Mouse (Mus musculus): ENCODE results near the gene Clec2l. TPM values are rescaled to one million over a fixed set of nuclear protein-coding genes. Genes with fewer than 3 reads are reported as not detected.
A peak's percentile ranks its signal among the peaks of the same experiment; 100 is the strongest.
"Not testable (repeated sequence)": the region's sequence is repeated elsewhere in the genome, so short reads cannot be mapped to it uniquely, and the experiment has no call there.

The Clec2l gene
- total RNA-seq, 4 experiments from 2014 or later = 0.22 to 0.27 TPM; not detected in 2

GRCm38 (mm10) chr6:38670488-38670887, 7.6 kb downstream of the Clec2l start:
- DNase-seq (ENCODE audit: low spot score in 2 of 2) = not testable (repeated sequence)

DNA sequence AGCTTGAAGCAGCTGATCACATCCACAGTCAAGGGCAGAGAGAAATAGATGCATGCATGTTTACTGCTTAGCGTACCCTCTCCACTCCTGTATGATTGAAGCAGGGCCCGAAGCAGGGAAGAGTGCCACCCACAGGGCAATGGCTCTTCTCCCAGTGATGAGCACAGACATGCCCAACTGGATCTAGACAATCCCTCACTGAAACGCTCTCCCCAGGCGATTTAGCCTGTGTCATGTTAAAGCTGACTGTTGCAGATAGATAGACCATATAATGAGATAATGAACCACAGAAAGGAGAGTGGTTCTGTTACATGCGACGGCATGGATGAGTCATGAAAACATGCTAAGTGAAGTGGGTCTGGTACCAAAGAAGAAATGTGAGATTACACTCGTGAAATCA, 8.4 kb downstream of the Clec2l start:
- DNase-seq (ENCODE audit: low spot score in 2 of 2) = no peak

DNA sequence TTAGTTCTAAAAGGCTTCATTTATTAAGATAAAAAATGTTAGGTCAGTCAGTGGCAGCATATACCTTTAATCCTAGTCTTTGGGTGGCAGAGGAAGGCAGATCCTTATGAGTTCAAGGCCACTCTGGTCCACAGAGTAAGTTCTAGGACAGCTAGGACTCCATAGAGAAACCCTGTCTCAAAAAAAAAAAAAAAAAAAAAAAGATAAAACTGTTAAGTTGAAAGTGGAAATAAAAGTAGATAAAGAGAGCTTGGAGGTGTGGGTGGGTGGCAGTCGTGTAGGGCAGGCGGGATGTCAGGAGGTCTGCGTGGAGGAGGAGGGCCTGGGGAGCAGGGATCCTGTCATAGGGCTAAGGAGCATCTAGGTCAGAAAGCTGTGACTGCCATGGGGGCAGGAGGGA, 9.1 kb downstream of the Clec2l start:
- DNase-seq (ENCODE audit: low spot score in 2 of 2) = no peak

DNA sequence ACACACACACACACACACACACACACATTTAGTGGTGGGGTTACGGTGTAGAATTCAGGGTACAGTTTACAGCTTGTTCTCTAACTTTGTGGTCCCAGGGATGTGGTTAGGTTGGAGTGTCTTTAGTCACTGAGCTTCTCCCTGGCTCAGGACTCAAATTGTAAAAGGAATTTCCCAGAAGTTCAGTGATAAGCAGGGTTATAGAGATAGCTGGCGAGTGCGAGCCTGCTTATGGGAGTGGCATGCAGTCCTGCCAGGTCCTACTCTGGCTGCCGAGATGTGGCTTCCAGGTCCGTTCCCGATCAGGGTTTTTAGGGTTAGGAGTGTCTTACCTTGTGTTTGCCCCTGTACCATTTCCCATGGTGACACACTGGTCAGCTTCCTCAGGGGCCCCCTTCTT, 13.3 kb downstream of the Clec2l start:
- no peak for DNase-seq (ENCODE audit: low spot score in 2 of 2)

DNA sequence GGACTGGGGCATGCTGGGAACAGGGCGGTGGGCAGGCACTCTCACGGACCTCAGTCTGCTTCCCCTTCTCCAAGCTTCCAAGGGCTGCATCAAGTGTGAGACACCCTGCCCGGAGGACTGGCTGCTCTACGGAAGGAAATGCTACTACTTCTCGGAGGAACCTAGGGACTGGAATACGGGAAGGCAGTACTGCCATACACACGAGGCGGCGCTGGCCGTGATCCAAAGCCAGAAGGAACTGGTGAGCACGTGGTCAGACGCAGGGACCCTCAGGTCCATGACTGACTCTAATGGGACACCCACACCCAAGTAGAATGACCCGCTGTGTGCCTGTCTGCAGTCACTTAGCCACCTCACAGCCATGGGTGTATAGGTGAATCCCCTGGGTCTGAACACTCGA, 13.9 kb downstream of the Clec2l start:
- DNase-seq (ENCODE audit: low spot score in 2 of 2) = no peak

DNA sequence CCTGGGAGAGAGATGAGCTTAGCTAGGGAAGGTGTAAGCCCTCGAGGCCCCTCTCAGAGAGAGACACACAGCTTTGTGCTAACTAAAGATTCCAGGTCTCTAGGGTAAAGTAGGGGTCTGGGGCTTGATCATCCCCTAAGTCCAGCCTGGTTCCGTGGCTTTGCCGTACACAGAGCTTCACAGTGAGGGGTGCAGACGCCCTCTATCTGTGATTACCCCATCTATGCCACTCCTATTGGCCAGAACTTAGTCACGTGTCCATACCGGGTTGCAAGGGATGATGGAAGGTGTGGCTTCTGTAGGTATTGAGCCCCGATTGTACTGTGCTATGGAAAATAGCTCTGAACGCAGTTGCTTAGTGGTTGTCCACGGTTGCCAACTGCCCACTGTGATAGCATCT, 14.8 kb downstream of the Clec2l start:
- DNase-seq (ENCODE audit: low spot score in 2 of 2) = no peak

- no peak for DNase-seq (ENCODE audit: low spot score in 2 of 2)
Observed at GRCm38 (mm10) chr6:38682532-38682931, 19.7 kb downstream of the Clec2l start.

GRCm38 (mm10) chr6:38687216-38687615, 24.3 kb downstream of the Clec2l start:
- DNase-seq (ENCODE audit: low spot score in 2 of 2) = no peak

DNA sequence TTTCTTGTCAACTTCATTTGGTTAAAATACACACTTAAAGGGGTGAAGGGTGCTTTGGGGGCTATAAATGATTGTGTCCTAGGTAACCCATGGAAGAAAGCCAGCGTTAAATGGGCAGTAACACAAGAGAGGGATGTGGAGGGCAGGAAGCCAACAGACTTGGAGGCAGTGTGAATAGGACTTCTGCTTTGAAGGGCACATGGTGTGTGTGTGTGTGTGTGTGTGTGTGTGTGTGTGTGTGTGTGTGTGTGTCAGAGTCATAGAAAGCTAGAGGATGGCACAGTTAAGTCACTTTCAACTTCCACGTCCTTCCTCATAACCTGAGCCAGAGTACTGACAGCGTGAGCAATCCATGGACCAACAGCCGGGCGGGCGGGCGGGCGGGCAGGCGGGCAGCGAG, 26.0 kb downstream of the Clec2l start:
- no peak for DNase-seq (ENCODE audit: low spot score in 2 of 2)

GRCm38 (mm10) chr6:38690615-38691014, 27.7 kb downstream of the Clec2l start:
- DNase-seq (ENCODE audit: low spot score in 2 of 2) = no peak

GRCm38 (mm10) chr6:38691052-38691451, 28.2 kb downstream of the Clec2l start:
- no peak for DNase-seq (ENCODE audit: low spot score in 2 of 2)

DNA sequence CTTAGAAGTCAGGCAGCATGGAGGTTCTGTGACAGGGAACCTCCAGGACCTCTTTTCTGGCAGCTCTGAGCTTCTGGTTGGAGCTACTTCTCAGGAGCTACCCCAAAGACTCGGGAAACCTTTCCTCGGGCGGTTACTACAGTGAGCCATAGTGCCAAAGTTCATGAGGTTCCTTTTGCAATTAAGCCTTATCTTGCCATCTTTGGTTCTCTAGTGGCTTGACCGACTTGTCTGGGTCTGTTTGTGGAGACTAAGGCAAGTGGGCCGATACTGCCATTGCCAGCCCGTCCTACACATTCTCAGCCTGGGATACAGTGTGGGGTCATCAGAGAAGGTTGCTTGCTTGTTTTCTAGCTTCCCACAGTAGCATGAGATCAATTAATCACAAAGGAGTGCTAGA, 29.7 kb downstream of the Clec2l start:
- no peak for DNase-seq (ENCODE audit: low spot score in 2 of 2)

GRCm38 (mm10) chr6:38695380-38696054, 32.6 kb downstream of the Clec2l start:
- peak; percentile 47 to 54 for DNase-seq (ENCODE audit: low spot score in 2 of 2)

DNA sequence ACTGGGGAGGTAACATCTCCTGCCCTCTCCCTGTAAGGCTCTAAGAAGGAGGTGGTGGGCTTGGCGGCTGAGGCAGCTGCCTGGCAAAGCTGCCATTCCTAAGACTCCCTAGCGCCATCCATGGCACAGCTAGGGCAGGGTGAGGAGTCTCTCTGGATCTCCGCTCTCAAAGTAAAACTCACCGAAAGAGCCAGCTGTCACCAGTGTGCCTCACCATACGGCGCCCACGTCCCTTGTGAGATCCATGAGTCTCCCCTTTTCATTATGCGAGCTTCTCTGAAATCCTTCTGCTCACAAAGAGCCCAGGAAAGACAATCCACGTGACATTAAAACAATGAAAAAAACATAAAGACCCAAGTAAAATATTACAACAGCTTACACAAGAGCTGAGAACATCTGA, 33.7 kb downstream of the Clec2l start:
- DNase-seq (ENCODE audit: low spot score in 2 of 2) = no peak

GRCm38 (mm10) chr6:38698233-38698889, 35.5 kb downstream of the Clec2l start:
- DNase-seq (ENCODE audit: low spot score in 2 of 2) = no peak

GRCm38 (mm10) chr6:38701421-38701820, 38.6 kb downstream of the Clec2l start:
- no peak for DNase-seq (ENCODE audit: low spot score in 2 of 2)

GRCm38 (mm10) chr6:38702810-38703399, 40.0 kb downstream of the Clec2l start:
- peak; percentile 26 to 27 for DNase-seq (ENCODE audit: low spot score in 2 of 2)

DNA sequence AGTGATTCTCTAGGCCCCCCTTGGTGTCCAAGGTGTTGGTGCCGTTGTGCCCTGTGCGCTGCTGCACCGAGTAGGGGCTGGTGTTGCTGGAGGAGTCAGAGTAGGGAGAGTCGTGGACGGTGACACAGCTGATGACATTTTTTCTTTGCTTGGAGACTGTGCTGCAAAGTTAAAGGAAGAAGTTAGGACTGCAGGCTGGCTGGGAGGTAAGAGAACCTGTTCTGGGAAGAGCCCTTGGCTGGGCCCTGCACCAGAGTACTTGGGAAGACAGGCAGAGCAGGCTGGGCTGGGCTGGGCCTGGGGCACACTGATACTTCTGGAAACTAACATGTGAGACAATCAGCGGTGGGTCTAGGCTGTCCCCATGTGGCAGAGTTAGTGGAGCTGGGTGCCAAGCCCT, 40.7 kb downstream of the Clec2l start:
- no peak for DNase-seq (ENCODE audit: low spot score in 2 of 2)

DNA sequence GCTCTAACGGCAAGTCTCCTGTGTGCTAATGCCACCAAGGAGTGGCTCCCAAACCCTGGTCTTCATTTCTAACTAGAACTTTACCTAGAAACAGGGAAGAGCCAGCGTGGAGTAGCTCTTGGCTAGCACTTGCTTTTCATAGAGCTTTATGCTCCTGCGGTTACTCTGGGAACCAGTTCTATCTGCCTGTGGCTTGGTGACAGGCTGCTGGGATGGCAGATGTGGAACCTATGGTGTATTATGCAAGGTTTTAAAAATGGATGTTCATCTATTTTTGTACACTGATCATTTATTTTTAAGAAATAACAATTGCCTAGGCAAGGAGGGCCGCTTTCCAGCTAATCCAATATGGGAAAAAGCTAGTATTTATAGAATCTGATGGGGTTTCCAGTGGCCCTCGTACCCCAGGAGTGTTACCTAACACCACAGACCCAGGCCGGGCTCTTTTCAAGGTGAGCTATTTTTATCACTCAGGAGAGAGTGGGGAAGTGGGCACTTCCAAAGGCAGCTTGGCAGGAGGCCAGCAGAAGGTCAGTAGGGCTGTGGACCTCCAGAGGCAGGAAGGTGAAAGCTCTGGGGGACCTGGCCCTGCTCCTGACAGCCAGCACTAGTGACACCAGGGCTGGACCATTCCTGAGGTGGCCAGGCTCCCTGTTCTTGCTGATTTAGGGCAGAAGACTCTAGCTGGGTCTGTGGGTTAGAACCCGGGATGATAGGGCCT, 41.6 kb downstream of the Clec2l start:
- peak in 1 of 2 experiments; percentile 28 for DNase-seq (ENCODE audit: low spot score in 2 of 2)

DNA sequence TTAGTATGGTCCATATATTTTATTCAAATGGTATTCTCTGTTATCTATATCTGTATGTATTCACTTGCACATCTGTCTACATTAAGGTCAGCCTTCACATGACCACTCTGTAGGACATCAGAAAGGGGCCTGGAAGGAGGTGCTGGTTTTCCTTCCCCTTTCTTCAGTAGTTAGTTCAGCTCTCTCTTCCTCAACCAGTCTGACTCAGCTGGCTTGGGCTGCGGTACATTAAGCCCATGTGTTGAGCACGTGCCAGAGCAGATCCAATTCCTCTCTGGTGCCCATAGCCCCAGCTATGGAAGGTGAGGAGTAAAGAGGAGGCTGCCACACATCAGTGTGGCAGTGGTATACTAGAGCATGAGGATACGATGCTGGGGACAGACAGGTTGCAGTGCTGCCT, 47.6 kb downstream of the Clec2l start:
- no peak for DNase-seq (ENCODE audit: low spot score in 2 of 2)

GRCm38 (mm10) chr6:38713957-38714898, 51.4 kb downstream of the Clec2l start:
- no peak for DNase-seq (ENCODE audit: low spot score in 2 of 2)
